Mouse (Mus musculus): ENCODE data around the gene Gpr107.

- no peak for TF ChIP-seq CTCF (IDR thresholded peaks at IDR 0.05; ENCODE audit: low read depth, low read length)
- TF ChIP-seq POLR2A (IDR thresholded peaks at IDR 0.05; ENCODE audit: extremely low read depth, insufficient read depth, low read length): no peak
Measured at GRCm38 (mm10) chr2:31179471-31179870, 27.4 kb downstream of the Gpr107 start.

All from liver, adult 2 months (tissue).